Mouse (Mus musculus) hindbrain, postnatal 0 days (tissue): ENCODE results near the gene Mt4. TPM values are rescaled to one million over a fixed set of nuclear protein-coding genes. Genes with fewer than 3 reads are reported as not detected.
A peak's percentile ranks its signal among the peaks of the same experiment; 100 is the strongest.

Source experiments
- ATAC-seq: fragments of 200-750 bp; cut with Nextera tagmentation; 2 replicates; pipeline ENCODE4 v1.8.0; 2017; ENCODE audit warnings: mild to moderate bottlenecking, moderate TSS enrichment, moderate library complexity
- DNase-seq: peaks from one replicate; pipeline ENCODE4 v3.0.0-alpha.2; 2015; ENCODE audit warnings: low spot score
- H3K27ac ChIP-seq: fragments of 300-500 bp; sonication (generic); 2 replicates; pipeline ENCODE4 v1.5.1; 2014; ENCODE audit warnings: mild to moderate bottlenecking
- H3K27me3 ChIP-seq: fragments of 300-500 bp; sonication (generic); 2 replicates; pipeline ENCODE4 v1.6.1; 2014; ENCODE audit warnings: low read length, mixed read lengths; ENCODE audit not compliant: insufficient read depth
- H3K36me3 ChIP-seq: fragments of 300-500 bp; sonication (generic); 2 replicates; pipeline ENCODE4 v1.6.1; 2014; ENCODE audit warnings: low read length, mixed read lengths; ENCODE audit not compliant: insufficient read depth
- H3K4me1 ChIP-seq: fragments of 300-500 bp; sonication (generic); 2 replicates; pipeline ENCODE4 v1.6.1; 2014; ENCODE audit warnings: antibody characterized with exemption, low read length, mixed read lengths; ENCODE audit not compliant: insufficient read depth
- H3K4me2 ChIP-seq: fragments of 300-500 bp; sonication (generic); 2 replicates; pipeline ENCODE4 v1.6.1; 2014; ENCODE audit warnings: low read depth, mild to moderate bottlenecking, low read length, moderate library complexity, mixed read lengths
- H3K4me3 ChIP-seq: fragments of 300-500 bp; sonication (generic); 2 replicates; pipeline ENCODE4 v1.5.1; 2014; ENCODE audit warnings: low read length
- H3K9ac ChIP-seq: fragments of 300-500 bp; sonication (generic); replicated peaks from 2 replicates; pipeline ENCODE4 v1.6.1; 2014; ENCODE audit warnings: mild to moderate bottlenecking, low read length, moderate library complexity, mixed read lengths
- H3K9me3 ChIP-seq: fragments of 300-500 bp; sonication (generic); 2 replicates; pipeline ENCODE4 v1.6.1; 2016; ENCODE audit warnings: low read length, mixed read lengths
- CTCF ChIP-seq: IDR thresholded peaks from 2 replicates; pipeline ENCODE4 v1.5.1; 2016; ENCODE audit warnings: antibody characterized with exemption, control low read depth, low read depth
- WGBS: fragments of 180-500 bp; shearing (Covaris S2); extraction: QIAGEN DNeasy Blood & Tissue Kit; methylation state at CpG from one replicate; pipeline ENCODE4 v1.1.7; 2014; 5-methylcytosine and 5-hydroxymethylcytosine counted together
- polyA plus RNA-seq: library from polyadenylated mRNA; unstranded; fragments of >200 nt; fragmentation: Nextera tagmentation; extraction: Ambion mirVana; gene quantifications from 2 replicates; pipeline ENCODE4 v1.2.1, GENCODE M21; 2015
- total RNA-seq: library from RNA; depleted of rRNA; stranded (reverse); fragments of >200 nt; gene quantifications from 2 replicates; pipeline ENCODE4 v1.2.3, GENCODE M21; 2014

The Mt4 gene
- total and polyA plus RNA-seq, 2 experiments from 2014 or later = not detected

- peak overlapping the region; percentile 61 for H3K4me3 ChIP-seq
- ATAC-seq = no peak
These were observed 38.0 kb upstream of the Mt4 start for GRCm38 (mm10) chr8:94098996-94099395.

DNA sequence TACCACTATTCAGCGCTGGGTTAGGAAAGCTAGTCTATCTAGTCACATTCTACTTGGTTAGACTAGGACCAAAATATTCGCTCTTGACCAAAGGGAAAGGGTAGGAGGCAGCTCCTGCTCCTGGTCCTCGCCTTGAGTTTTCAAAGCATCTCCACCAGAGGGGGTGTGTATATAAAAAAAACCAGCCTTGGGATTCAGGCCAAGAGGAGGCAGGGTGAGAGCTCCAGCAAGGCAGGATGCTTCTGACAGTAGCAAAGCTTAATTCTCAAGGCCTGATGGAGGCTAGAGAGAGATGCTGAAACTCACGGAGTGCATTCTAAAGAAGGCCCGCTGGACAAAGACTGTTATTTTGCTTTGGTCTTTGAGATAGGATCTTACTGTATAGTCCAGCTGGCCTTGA is 32.9 kb upstream of the Mt4 start:
- no peak for ATAC-seq
- no peaks in the 10 kb centered on the region for H3K27me3 ChIP-seq

More at GRCm38 (mm10) chr8:94098996-94099395, 38.0 kb upstream of the Mt4 start:
- TF ChIP-seq CTCF = no peak
- H3K9me3 ChIP-seq = no peaks in the 10 kb centered on the region
- H3K27ac ChIP-seq = peak overlapping the region; percentile 98
- peak; percentile 43 for DNase-seq
- H3K9ac ChIP-seq = peak overlapping the region; percentile 55
- WGBS = 34% methylated on average over 4 of the region's 4 CpGs
- H3K4me1 ChIP-seq = peaks cover 5% of the 10 kb centered on the region; the same call in 1 of the 2 replicates
- no peaks in the 10 kb centered on the region for H3K27me3 ChIP-seq
- H3K4me2 ChIP-seq = peak overlapping the region; percentile 64
- no peaks in the 10 kb centered on the region for H3K36me3 ChIP-seq

GRCm38 (mm10) chr8:94107871-94108270 is 29.1 kb upstream of the Mt4 start:
- DNase-seq = no peak
- WGBS = 69% methylated on average over 3 of the region's 3 CpGs
- H3K36me3 ChIP-seq = no peaks in the 10 kb centered on the region
- H3K4me1 ChIP-seq = no peaks in the 10 kb centered on the region
- no peak for ATAC-seq
- no peak for TF ChIP-seq CTCF
- no peaks in the 10 kb centered on the region for H3K27me3 ChIP-seq
- H3K4me3 ChIP-seq = no peak overlapping the region
- H3K9me3 ChIP-seq = no peaks in the 10 kb centered on the region
- H3K27ac ChIP-seq = no peak overlapping the region
- H3K4me2 ChIP-seq = no peak overlapping the region
- H3K9ac ChIP-seq = no peak overlapping the region

More for the DNA sequence above, 32.9 kb upstream of the Mt4 start:
- no peaks in the 10 kb centered on the region for H3K9me3 ChIP-seq
- H3K36me3 ChIP-seq = no peaks in the 10 kb centered on the region
- no peak overlapping the region for H3K4me2 ChIP-seq
- H3K4me1 ChIP-seq = no peaks in the 10 kb centered on the region
- DNase-seq = peak; percentile 55
- no peak overlapping the region for H3K4me3 ChIP-seq
- 47% methylated on average over 5 of the region's 5 CpGs for WGBS
- H3K9ac ChIP-seq = no peak overlapping the region
- TF ChIP-seq CTCF = peak; percentile 38
- no peak overlapping the region for H3K27ac ChIP-seq

GRCm38 (mm10) chr8:94109396-94109795 is 27.6 kb upstream of the Mt4 start:
- no peak for DNase-seq
- Histone ChIP-seq H3K4me1 (no peaks in the 10 kb centered on the region), H3K9ac (no peak overlapping the region), H3K27ac (no peak overlapping the region), H3K4me3 (no peak overlapping the region), H3K4me2 (no peak overlapping the region), H3K9me3 (no peaks in the 10 kb centered on the region), H3K36me3 (no peaks in the 10 kb centered on the region), H3K27me3 (no peaks in the 10 kb centered on the region)
- no peak for TF ChIP-seq CTCF
- 70% methylated on average over 6 of the region's 6 CpGs for WGBS
- no peak for ATAC-seq

- peak; percentile 20 for TF ChIP-seq CTCF
- H3K9me3 ChIP-seq = no peaks in the 10 kb centered on the region
- no peak for ATAC-seq
- H3K4me1 ChIP-seq = no peaks in the 10 kb centered on the region
- no peak overlapping the region for H3K4me3 ChIP-seq
- no peaks in the 10 kb centered on the region for H3K27me3 ChIP-seq
- no peak overlapping the region for H3K4me2 ChIP-seq
- WGBS = 70% methylated on average over 5 of the region's 5 CpGs
- no peak overlapping the region for H3K27ac ChIP-seq
- no peak overlapping the region for H3K9ac ChIP-seq
- no peak for DNase-seq
- no peaks in the 10 kb centered on the region for H3K36me3 ChIP-seq
These were observed 27.2 kb upstream of the Mt4 start for GRCm38 (mm10) chr8:94109835-94110234.

GRCm38 (mm10) chr8:94110526-94111177 is 26.3 kb upstream of the Mt4 start:
- Histone ChIP-seq H3K4me1 (no peaks in the 10 kb centered on the region), H3K4me2 (no peak overlapping the region), H3K9me3 (no peaks in the 10 kb centered on the region), H3K4me3 (no peak overlapping the region), H3K36me3 (no peaks in the 10 kb centered on the region), H3K27me3 (no peaks in the 10 kb centered on the region), H3K27ac (no peak overlapping the region), H3K9ac (no peak overlapping the region)
- TF ChIP-seq CTCF = no peak
- no peak for ATAC-seq
- 54% methylated on average over 6 of the region's 6 CpGs for whole genome bisulfite sequencing
- DNase-seq = no peak

- no peak overlapping the region for H3K27ac ChIP-seq
- H3K4me3 ChIP-seq = no peak overlapping the region
- H3K27me3 ChIP-seq = no peaks in the 10 kb centered on the region
- no peak for TF ChIP-seq CTCF
- ATAC-seq (no peak), DNase-seq (no peak)
- no peaks in the 10 kb centered on the region for H3K9me3 ChIP-seq
- 0 out of 2 replicates have a peak, but pooled peaks cover 4% of the 10 kb centered on the region for H3K4me1 ChIP-seq
- H3K9ac ChIP-seq = no peak overlapping the region
- H3K4me2 ChIP-seq = no peak overlapping the region
- H3K36me3 ChIP-seq = no peaks in the 10 kb centered on the region
- 29% methylated on average over 1 of the region's 1 CpGs for WGBS
These were observed 23.6 kb upstream of the Mt4 start for GRCm38 (mm10) chr8:94113435-94113834.
